Mouse (Mus musculus) adrenal gland (tissue): ENCODE measurements around the gene Sec24d.

Experiments used
- intact Hi-C: fragments of 180-260 bp; cut with DNase I; formaldehyde crosslinking; loops from one replicate; pipeline ENCODE4 v1.15.1; 2025

Sec24d gene

DNA sequence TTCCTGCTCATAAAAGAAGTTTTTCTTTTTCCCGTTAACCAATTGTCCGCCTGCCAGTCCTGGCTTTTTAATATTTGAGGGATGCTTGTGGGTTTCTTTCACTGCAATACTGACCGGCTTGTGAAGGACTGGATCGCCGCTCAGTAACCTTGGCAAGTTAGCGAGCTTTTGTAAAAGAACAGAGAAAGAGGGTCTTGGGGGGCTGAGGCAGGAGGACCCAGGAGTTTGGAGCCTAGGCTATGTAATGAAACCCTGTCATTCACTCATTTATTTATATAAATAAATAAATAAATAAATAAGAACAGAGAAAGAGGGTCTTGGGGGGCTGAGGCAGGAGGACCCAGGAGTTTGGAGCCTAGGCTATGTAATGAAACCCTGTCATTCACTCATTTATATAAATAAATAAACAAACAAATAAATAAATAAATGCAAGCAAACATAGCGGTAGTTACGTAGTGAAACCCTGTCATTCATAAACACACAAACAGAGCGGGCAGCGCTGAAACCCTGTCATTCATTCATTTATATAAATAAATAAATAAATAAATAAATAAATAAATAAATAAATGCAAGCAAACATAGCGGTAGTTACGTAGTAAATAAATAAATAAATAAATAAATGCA is 119.0 kb downstream of the Sec24d start:
- intact Hi-C loops: loop anchor here (5.0 kb wide), 1 partner anchor 121 kb away; no protein-coding TSS in a partner anchor

DNA sequence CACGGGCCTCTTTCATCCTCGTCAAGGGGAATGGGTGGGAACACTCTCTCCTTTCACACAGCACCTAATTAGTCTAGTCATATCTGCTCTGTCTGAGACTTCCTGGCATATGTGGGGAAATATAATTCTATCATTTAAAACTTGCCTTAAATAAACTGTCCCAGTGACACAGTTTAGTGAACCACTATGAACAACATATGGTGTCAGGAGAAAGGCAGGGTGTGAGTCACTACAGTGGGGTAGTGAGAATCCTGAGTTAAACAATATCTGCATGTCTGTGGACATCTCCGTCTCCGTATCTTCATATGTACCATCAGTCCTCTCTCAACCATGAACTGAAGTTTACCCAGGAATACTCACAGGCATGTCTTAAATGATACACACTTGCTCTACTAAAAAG is 123.9 kb downstream of the Sec24d start:
- intact Hi-C loops: no loop called here

DNA sequence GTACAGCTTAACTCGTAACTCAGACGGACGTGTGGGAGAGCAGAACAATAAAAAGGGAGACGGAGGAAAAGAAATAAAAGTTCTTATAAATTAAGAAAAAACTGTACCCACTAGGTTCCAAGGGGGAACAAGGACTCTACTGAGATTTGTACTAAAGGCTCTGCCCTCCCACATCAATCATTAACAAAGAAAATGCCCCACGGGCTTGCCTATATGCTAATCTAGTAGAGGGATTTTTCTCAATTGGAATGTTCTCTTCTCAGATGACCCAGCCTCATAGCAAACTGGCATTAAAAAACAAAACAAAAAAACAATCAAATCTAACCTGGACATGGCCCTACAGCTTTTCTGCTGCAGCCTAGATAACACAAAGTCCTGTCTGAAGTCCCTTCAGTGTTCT is 128.4 kb downstream of the Sec24d start:
- intact Hi-C loops: no loop called here

DNA sequence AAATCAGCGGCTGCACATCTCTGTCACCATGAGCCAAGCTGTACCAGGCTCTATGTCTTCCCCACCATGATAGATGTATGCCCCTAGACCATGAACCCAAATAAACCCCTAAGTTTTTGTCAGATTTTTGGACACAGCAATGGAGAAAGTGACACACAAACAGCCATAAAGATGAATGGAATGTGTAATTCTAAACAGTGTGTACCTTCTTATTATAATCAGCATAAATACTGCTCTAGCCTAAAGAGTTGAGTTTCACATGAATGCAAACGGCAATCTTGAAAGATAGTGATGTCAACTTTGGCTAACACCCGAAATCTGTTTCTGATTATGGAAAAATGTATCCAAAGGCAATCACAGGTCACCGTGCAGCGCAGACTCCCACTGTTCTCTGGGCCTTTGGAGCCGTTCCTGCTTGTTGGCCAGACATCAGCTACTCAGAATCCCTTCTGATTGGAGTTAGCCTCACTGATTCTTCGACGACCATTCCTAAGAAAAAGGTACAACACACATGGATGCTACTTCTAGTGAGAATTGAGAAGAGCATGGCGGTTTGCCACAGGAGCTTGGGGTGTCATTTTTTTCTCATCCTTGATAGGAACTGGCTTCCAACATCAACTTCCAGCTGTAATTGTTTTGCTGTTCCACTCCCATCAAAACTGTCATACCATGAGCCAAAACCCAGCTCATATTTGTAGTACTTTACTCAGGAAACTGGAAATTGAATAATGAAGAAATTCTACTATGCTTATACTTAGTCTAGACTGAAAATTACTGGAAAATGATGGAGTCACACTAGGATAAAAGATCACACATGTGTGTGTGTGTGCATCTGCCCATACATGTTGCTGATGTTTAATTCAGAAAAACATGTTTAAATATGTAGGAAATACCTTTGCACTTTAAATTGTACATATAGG is 130.6 kb downstream of the Sec24d start:
- intact Hi-C loops: no loop called here

DNA sequence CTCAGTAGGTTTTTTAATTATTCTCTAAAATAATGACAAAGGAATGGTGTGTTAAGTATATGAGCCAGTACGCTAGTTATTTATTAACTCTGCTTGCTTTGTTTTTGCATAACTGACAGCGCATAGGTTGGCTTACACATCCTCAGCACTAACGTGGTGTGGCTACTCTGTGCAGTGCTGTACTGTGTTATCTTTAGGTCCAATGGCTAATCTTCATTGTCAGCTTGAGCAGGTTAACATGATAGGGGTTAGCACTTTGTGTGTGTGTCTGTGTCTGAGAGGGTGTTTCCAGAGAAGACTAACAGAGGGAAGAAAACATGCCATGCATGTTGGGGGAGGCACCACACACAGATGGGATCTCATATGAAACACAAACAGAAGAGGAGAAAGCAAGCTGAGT is 137.7 kb downstream of the Sec24d start:
- intact Hi-C loops: no loop called here

DNA sequence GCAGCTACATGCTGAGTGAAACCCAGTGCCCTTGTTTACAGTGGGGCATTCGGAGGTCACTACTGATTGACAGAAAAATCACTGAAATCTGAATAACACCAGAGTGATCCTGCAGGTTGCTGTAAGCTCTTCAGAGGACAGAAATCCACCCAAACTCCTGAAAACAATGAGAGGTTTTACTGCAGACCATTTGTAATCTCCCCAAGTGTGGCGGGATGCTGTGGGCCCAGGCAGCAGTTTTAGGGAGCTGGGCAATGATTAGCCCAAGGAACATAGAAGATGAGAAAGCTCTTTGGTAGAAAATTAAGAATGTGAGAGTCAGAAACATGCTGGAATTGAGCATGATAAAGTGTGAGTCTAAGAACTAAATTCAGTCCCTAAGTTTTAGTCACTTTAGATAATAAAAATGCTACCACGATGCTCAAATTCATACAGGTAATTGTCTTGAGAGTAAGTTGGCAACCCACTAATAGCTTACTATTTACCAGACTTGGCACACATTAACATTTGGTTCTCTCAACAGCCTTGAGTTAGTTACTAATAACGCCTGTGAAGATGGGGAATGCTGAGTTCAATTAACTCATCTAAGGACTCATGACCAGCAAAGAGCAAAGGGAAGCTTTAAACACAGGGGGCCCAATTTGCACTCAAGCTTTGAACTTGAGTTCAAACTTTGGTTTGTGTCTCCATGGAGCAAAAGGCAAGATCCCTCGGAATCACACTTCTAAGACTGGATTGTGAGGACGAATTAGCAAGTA is 144.7 kb downstream of the Sec24d start:
- intact Hi-C loops: no loop called here

DNA sequence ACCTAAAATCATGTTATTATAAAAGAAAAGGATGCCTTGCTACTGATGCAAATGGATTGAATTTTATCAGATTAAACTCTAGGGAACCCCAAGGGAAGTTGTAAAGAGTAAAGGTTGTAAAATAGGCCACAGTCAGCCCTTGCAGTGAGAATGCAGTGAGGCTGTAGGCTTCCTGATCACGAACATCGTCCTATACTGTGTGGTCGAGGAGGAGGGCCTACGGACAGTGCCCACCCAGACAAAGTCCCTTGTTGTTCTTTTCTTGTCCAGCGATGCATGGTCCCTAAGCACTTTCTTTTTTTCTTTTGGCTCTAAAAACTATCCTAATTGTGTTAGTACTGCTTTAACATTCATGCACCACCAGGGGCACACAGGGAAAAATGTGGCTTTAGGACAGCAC is 145.9 kb downstream of the Sec24d start:
- intact Hi-C loops: no loop called here
